Comparison of ENCODE assay signal across 11 mouse cellular contexts in genomic region chr17:4734412-4734881, GRCm38 (mm10).
DNase-seq lines count a peak whose midpoint lies in the region; ATAC-seq lines count a peak whose summit lies in the region.
"Had no signal": no experiment of that assay in that cellular context is flagged by ENCODE, and none has a peak within 500 bp of the region (broad histone marks: within the 10 kb centered on the region; RNA-seq: fewer than 3 reads in every experiment).

No protein-coding gene starts in this region.

- ATAC-seq in neural tube, embryonic 15.5 days (ENCODE audit: low FRiP score) = no peak
- peak; percentile 75; the same call in 1 of the 2 replicates for ATAC-seq in kidney, embryonic 14.5 days (ENCODE audit: low FRiP score, low TSS enrichment)
- no peak for ATAC-seq in frontal cortex, adult (ENCODE audit: low TSS enrichment)

- H3K9me3 ChIP-seq in neural tube, embryonic 15.5 days (replicated peaks) = no peaks in the 10 kb centered on the region
- no peaks in the 10 kb centered on the region for H3K9me3 ChIP-seq in kidney, embryonic 14.5 days (ENCODE audit: control insufficient read depth, low read length)
- H3K9me3 ChIP-seq: hindbrain, embryonic 15.5 days; midbrain, embryonic 12.5 days had no signal

- no peak overlapping the region for H3K27ac ChIP-seq in neural tube, embryonic 15.5 days (replicated peaks)
- no peak overlapping the region for H3K27ac ChIP-seq in kidney, embryonic 14.5 days (ENCODE audit: low read depth, low read length)
- H3K27ac ChIP-seq: hindbrain, embryonic 15.5 days; midbrain, embryonic 12.5 days had no signal

- no peak overlapping the region for H3K9ac ChIP-seq in neural tube, embryonic 15.5 days (replicated peaks)
- H3K9ac ChIP-seq in kidney, embryonic 14.5 days (ENCODE audit: low read depth, low read length) = no peak overlapping the region
- H3K9ac ChIP-seq: hindbrain, embryonic 15.5 days; midbrain, embryonic 12.5 days had no signal

- peak; percentile 39 for DNase-seq in gastrocnemius, adult 18-20 months (ENCODE audit: low spot score)
- no peak for DNase-seq in gastrocnemius, adult 8-10 months (ENCODE audit: low spot score in 2 of 2)
- DNase-seq in neural tube, embryonic 10.5 days (ENCODE audit: extremely low spot score, low spot score) = peak; percentile 8
- DNase-seq in skeletal muscle tissue, adult 2 months (ENCODE audit: low read depth, low spot score) = peak; percentile 41
- no peak for DNase-seq in thymus, postnatal 0 days (ENCODE audit: low spot score)

- H3K4me2 ChIP-seq in neural tube, embryonic 15.5 days = no peak overlapping the region
- no peak overlapping the region for H3K4me2 ChIP-seq in kidney, embryonic 14.5 days (replicated peaks; ENCODE audit: low read depth, low read length)
- H3K4me2 ChIP-seq: hindbrain, embryonic 15.5 days; liver, embryonic 11.5 days; midbrain, embryonic 12.5 days had no signal

- 71% methylated on average over 5 of the region's 5 CpGs for whole genome bisulfite sequencing in neural tube, embryonic 15.5 days
- WGBS in kidney, embryonic 14.5 days = 19% methylated on average over 5 of the region's 5 CpGs

- no peaks in the 10 kb centered on the region for H3K27me3 ChIP-seq in neural tube, embryonic 15.5 days (replicated peaks)
- H3K27me3 ChIP-seq in kidney, embryonic 14.5 days (ENCODE audit: control insufficient read depth, insufficient read depth, low read length) = no peaks in the 10 kb centered on the region
- H3K27me3 ChIP-seq: hindbrain, embryonic 15.5 days had no signal

- H3K4me3 ChIP-seq in neural tube, embryonic 15.5 days (replicated peaks) = no peak overlapping the region
- no peak overlapping the region for H3K4me3 ChIP-seq in kidney, embryonic 14.5 days (ENCODE audit: low read length)
- H3K4me3 ChIP-seq: hindbrain, embryonic 15.5 days; midbrain, embryonic 12.5 days had no signal

- no peaks in the 10 kb centered on the region for H3K36me3 ChIP-seq in neural tube, embryonic 15.5 days
- H3K36me3 ChIP-seq in kidney, embryonic 14.5 days (ENCODE audit: control insufficient read depth, insufficient read depth, low read length) = no peaks in the 10 kb centered on the region
- H3K36me3 ChIP-seq: hindbrain, embryonic 15.5 days; midbrain, embryonic 12.5 days had no signal

- peaks cover 5% of the 10 kb centered on the region for H3K4me1 ChIP-seq in neural tube, embryonic 15.5 days
- peaks cover 11% of the 10 kb centered on the region; the same call in 1 of the 2 replicates for H3K4me1 ChIP-seq in kidney, embryonic 14.5 days (ENCODE audit: control insufficient read depth, insufficient read depth, low read length)

Comparison
In these comparisons a context has a peak if more than half of its experiments do, and no peak if none do; other contexts are left out.
1. DNase-seq: peak in gastrocnemius, adult 18-20 months (single experiment), neural tube, embryonic 10.5 days (single experiment) and skeletal muscle tissue, adult 2 months (single experiment); none in gastrocnemius, adult 8-10 months (0 of 2) and thymus, postnatal 0 days (single experiment).